Mouse (Mus musculus): Measurements from ENCODE around the gene Phactr1.
"Not testable (repeated sequence)": the region's sequence is repeated elsewhere in the genome, so short reads cannot be mapped to it uniquely, and the experiment has no call there.

The Phactr1 gene

DNA sequence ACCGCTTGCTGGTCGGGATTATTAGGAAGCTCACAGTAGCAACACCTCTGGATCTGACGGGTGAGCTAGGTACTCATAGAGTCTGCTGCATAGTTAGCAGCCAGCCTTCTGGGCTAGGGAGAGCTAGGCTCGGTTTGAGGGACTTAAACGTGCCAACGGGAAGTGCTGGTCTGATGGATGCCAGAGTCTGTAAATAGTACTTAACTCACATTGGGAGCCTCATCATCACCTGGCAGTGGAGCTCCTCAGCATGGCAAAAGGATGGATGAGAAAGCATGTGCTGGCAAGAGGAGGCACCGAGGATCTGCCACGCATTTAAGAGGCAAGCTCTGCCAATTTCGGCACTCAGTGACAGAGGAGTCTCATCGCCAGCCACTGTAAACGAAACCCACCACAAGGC is 247.4 kb downstream of the Phactr1 start:
- no peak for DNase-seq (ENCODE audit: low spot score)

DNA sequence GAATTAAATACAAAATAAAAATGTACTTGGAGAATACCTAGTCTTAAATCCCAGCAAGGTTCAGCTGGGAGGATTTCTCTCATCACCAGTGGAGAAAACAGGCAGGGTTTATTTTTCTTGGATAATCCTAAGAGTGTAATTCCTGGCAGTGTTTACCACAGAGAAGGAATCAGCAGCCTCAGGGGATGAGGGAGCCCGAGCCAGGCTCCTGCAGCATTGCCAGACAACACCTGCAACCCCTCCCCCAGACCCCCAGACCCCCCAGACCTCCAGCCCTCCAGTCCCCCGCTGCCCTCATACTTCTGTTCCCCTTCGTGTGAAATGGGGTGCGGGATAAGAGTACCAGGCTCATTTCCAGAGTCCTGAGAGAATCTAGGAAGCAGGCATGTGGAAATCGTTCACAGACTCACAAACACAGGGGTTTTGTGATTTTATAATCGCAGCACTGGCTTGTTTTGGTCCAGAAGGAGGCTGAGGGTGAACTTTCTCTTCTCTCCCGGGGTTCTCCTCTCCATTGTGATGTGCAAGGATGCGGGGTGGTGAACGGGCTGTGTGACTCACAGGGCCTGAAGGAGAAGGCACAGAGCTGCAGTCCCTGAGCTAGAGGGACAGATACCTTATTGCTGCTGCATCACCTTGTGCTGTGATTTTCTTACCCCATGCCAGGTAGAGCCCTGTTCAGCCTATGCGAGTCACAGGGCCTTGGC is 249.3 kb downstream of the Phactr1 start:
- DNase-seq (ENCODE audit: low spot score) = no peak

DNA sequence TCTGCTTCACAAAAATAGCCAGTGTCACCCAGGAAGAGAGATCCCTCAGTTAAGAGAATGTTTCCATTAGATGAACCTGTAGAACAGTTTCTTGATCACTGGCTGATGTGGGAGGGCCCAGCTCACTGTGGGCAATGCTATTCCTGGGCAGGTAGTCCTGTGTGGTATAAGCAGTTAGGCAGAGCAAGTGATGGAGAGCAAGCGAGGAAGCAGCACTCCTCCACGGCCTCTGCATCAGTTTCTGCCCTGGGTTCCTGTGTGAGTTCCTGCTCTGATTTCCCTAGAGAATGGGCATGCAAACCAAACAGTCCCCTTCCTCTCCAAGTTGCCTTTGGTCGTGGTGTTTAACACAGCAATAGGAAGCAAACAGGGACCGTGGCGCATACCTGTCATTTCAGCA is 251.6 kb downstream of the Phactr1 start:
- no peak for DNase-seq (ENCODE audit: low spot score)

DNA sequence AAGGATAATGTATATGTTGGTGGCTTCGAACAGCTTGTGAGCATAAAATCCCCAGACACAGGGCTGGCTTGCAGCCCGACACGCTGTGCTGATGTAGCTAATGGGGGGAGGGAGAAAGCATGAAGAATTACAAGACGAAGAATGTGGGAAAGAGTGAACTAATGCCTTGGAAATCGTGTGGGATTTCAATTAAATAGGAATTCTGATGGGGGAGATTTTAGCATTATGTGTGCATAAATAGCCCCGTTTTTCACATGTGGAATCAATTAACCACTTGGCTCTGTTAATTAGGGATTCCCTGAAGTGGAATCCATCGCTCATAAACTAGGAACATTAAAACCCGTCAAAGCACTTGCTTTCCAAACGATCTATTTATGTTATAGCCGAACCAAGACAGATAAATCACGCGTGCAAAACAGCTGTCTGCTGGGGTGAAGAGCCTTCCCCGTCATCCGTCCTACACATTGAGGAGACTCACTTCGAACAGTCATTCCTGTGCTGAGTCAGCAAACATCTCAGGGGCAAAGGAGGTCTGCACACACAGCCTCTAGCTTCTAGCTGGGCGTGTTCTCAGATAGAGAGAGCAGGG is 254.2 kb downstream of the Phactr1 start:
- DNase-seq (ENCODE audit: low spot score) = no peak

DNA sequence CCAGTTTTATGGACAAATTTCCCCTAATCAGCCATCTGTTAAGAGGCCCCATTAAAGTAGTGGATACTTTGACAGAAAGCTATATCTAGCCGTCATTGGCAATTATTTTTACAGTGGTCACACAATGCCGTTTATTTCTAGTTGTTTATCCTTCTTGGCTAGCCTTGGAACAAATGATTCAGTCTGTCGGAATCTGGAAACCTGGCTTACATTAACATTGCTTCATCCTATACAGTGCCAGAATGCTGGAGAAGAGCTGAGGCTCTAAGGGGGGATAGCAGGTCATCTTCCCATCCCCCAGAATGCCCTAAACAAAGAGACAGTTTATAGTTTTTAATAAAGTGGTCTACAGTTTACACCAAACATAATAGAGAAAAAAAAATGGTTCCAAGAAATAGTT is 257.4 kb downstream of the Phactr1 start:
- DNase-seq (ENCODE audit: low spot score) = no peak

DNA sequence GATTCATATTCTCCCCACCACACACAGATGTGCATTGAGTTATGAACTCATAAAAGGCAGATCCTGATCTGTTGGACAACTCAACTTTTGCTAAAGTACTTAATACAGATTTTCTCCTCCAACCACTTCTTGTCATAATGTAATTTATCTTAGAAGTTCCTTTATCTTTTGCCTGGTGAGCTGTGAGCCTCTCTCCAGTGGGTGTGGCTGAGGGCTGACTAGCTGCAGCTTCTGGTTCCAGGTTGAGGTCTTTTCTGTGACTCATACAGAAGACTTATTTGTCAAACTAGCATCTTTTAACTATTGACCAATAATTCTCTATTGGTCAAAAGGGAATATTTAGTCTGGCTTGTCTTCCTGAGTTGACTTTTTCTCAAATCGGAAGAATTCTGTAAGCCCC is 257.9 kb downstream of the Phactr1 start:
- DNase-seq (ENCODE audit: low spot score) = no peak

DNA sequence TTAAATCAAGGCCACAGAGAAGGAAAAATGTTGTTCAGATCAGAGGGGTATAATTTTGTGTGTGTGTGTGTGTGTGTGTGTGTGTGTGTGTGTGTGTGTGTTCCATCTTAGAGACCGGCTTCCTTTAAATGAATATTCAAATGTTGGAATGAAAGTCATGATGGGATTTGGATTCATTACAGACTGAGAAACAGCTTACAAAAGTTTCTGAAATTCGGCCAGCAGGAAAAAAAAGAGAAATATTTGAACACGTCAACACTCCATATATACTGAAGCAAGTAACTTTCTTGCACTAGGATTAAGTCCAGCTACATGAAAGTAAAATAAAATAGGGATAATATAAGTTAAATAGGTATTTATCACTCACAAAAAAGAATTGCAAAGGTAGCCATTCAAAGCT is 259.8 kb downstream of the Phactr1 start:
- DNase-seq (ENCODE audit: low spot score) = no peak

DNA sequence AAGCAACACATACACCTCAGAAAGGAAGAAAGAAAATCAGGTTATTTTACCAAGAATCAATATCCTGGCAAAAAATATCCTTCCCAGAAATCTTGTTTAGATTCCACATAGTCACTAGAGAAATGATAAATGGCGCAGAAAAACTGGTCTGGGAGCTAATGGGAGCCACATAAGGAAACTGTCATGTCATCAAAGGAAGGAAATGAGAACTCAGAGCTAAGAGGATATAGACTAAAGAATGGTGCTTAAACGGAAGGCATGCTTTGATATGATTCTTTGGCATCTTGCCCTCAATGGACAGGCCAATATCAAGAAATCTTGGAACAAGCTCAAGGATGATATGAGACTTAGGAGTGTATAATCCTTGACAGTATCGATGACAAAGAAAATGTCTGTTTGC is 263.7 kb downstream of the Phactr1 start:
- DNase-seq (ENCODE audit: low spot score) = no peak

DNA sequence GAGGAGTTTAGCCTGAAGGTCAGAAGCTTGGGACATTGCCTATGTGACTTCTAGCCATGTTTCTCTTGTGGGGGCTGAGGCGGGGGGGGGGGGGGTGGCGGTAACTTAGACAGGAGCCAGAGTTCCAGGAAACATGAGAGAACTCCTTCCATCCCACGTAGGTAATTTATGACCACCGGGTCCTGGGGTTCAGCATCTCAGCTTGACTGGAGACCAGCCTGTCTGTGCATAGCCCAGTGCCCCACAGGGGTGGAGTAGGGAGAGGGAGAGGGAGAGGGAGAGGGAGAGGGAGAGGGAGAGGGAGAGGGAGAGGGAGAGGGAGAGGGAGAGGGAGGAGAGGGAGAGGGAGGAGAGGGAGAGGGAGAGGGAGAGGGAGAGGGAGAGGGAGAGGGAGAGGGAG is 264.8 kb downstream of the Phactr1 start:
- DNase-seq (ENCODE audit: low spot score) = not testable (repeated sequence)

DNA sequence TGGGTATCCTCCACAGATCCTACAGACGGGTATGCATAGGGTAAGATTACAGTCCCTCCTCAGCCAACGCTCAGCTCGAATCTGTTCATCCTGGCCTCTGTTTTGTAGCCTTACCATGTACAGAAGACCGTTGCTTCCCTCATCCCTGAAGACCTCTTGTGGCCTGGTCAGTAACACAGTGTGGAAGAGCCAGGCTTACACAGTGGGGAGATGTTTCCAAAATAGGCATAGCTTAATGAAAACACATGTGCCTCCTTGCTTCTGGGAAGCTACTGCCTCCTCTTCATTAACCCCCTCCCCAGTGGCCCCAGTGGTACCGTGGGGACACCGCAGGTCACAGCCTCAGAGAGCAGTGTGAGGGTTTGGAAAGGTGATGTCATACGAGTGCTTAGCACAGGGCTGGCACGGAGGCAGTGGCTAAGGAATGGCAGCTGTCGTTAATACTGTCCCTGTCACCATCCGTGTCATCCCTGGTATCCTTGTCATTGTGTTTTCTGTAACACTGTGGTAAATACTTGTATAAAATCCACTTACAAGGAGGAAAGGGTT is 268.4 kb downstream of the Phactr1 start:
- no peak for DNase-seq (ENCODE audit: low spot score)

DNA sequence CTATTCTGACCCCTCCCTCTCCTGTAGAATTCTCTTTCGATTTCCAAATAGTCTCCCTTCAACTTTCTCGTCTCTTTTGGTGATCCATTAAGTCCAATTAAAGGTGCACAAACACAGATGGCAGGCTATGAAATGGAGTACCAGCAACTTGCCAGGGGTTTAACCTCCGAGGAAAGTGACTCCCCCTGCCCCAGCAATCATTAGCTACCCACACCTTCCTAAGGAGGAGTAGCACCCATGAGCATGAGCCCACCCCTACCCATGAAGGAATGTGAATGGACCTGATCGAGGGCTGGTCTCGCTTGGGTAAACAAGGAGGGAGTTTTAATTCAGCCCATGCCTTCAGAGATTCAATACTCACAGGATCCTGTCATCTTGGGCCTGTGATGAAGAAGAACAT is 268.9 kb downstream of the Phactr1 start:
- no peak for DNase-seq (ENCODE audit: low spot score)

DNA sequence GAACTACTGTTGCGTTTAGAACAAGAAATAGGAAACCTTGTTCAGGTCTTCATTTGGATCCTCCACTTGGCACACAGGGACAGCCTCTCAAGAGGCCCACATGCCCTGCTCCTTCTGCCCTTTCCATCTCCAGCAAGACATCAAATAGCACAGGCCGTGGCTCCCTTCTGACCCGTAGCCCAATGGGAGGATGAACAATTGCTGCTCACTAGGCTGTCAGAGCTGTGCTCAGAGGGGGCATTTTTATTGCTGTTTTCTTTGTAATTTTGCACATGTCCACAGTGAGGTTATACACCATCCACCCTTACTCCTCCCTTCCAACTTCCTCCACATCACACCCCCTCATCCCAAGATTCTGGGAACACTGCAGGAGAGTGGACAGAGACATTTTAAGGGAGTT is 269.6 kb downstream of the Phactr1 start:
- DNase-seq (ENCODE audit: low spot score) = no peak

DNA sequence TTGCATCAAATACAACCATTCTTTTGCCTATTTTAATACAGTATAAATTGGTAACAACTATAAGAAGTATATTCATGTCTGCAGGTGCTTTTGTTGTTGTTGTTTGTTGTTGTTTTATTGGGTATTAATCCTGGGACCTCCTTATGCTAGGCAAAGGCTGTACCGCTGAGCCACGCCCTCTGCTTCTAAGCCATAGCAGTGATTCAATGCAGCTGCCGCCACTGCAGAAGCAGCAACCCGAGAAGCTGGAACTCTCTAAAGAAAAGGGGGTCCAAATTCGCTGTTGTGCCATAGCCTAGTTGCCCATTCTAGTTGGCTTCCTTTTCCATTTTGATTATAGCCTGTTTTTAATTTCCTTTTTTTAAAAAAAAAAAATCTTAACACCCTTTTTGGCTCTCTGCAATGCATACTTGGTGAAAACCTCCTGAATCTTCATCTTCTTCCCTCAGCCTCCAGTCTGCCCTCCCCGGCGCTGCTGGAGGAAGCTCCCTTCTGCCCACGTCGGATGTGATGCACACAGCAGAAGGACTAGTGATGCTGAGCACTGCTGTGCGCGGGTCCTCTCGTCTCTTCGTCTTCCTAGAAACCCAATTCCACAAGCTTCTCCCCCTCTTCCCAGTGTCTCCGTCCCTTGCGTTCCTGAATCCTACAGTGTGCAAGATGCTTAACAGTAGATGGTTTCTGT is 271.8 kb downstream of the Phactr1 start:
- no peak for DNase-seq (ENCODE audit: low spot score)

DNA sequence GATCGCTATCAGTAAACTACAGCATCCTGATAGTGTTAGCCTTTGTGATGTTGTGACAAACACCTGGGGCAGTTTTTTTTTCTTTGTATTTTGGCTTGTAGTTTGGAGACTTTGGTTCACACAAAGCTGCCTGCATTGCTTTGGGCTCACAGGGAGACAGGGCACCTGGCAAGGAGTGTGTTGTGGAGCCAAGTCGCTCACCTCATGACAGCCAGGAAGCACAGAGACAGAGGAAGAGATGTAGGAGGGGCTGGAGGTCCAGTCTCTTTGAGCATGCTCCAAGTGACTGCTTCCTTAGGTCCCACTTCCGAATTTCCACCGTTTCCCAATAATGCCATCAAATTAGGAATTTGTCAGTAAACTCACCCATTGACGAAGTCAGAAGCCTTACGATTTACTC is 272.6 kb downstream of the Phactr1 start:
- no peak for DNase-seq (ENCODE audit: low spot score)

DNA sequence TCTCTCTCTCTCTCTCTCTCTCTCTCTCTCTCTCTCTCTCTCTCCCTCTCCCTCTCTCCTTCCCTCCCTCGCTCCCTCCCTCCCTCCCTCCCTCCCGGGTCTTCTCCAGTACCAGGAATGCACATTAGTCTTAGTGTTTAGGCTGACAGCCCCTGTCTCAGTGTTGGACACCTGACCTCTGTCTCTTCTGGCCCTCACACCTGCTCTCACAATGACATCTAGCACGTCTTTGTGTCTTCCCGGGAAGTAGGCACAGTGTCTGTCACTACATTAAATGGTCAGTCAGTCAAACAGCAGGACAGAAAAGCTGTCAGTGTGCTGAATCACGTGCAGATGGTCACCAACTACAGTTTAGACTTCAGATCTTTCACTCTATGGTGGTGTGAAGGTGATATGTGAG is 273.7 kb downstream of the Phactr1 start:
- DNase-seq (ENCODE audit: low spot score) = no peak

DNA sequence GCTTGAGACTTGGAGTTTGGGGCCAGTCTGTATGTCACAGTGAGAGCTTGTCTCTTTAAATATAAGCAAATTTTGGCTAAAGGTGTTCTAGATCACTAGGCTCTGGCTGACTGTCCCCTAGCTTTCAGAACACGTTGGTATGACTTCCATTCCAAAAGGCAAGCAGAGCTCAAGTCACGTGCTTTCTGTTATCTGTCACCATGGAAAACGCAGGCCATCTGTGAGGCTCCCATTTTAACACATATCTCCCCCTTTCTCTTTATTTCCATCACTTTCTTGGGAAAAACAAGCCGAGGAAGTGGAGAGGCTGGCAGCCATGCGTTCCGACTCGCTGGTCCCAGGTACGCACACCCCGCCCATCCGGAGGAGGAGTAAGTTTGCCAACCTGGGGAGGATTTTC is 275.9 kb downstream of the Phactr1 start:
- no peak for DNase-seq (ENCODE audit: low spot score)

DNA sequence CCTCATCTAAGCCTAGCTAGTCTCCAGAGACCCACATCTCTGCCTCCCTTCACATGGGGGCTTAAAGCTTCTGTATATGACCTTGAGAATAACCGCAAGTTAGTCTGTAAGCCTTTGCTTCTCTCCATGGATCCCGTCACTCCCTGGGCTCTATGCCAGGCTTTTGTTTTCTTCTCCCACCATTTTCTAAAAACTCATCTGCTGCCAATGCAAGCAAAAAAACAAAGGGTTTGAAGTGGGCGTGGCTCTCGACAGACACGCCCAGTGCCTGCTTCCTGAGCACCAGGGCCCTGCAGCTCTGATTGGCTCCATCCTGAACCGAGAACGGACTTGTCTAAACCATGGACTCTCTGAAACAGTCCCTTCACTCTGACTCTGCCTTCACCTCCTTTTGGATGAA is 277.4 kb downstream of the Phactr1 start:
- DNase-seq (ENCODE audit: low spot score) = no peak

DNA sequence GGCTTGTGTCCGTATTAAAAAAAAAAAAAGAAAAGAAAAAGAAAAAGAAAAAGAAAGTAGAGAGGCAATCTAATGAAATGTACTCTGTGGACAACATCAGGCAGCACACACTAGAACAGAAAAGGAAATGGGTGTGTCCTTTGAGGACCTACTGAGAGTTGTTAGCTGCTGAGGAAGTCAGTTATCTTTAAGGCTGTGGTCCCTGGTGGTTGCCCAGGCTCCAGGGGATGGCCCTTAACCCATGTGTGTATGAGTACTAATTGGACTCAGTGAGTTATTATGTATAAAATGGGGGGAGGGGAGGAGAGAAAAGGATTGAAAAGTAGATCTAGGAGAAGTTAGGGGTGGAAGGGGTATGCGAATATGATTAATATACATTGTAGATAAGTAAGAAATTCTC is 278.4 kb downstream of the Phactr1 start:
- DNase-seq (ENCODE audit: low spot score) = no peak

DNA sequence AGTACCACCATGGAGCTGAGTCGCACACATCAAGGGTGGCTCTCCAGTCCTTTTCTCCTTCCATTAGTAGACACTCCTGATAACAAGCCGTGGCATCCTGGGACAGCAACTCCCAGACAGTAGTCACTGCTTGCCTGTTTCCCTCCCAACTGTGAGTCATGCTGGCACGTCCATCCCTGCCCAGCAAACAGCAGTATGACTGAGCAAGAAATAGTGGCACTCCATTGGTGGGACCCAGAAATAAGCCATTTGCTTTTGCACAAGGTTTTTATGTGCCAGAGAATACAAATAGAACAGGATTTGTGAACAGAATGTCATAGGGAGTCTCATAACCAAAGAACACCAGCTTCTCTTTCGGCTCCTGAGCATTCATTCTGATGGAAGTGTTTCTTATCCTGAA is 281.1 kb downstream of the Phactr1 start:
- DNase-seq (ENCODE audit: low spot score) = no peak

DNA sequence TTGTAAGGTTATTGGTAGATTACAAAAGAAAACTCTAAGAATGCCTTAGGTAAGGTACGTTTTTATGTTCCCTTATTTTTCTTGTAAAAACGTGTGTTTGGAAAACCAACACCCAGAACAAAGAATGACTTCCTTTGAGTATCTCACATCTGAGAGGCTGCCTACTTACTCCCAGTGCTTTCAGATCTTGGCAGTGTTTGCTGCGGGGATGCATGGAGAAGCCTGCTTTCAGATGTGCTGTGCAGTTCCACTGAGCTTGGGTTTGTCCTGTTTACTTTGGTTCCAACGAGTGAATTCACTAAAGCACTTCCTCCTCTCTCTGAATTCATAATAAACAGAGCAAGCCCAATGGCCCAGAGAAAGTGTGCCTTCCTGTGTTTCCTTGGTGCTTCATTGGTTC is 288.1 kb downstream of the Phactr1 start:
- DNase-seq (ENCODE audit: low spot score) = no peak

DNA sequence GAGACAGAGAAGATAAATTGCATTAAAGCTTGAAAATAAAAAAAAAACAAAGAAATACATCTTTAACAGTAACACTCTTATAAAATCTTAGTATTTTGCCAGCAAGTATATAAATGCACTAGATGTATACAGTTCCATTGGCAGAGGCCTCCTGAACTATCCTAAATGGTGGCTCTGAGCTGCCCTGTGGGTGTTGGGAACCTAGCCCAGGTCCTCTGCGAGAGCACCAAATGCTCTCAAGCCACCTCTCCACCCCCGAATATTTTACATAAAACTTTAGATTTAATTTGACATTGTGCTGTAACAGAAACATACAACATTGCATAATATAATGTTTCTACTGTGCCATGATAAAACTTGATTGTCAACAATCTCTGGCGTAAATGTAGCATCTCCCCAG is 293.1 kb downstream of the Phactr1 start:
- no peak for DNase-seq (ENCODE audit: low spot score)

DNA sequence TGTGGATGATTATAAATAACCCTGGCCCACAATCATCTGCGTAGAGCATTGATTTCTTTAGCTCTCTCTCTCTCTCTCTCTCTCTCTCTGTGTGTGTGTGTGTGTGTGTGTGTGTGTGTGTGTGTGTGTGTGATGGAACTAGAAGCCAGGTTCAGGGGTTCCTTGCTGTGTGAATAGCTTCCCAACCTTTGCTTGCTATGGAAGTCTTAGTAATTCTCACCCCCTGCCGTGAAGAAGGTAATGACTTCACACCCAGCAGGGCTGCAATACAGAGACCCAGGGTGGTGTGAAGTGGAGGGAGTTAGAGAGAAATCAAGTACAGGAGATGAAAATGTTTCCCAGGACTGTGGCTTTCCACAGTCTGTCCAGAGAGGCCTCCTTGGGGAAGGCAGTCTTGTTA is 293.5 kb downstream of the Phactr1 start:
- DNase-seq (ENCODE audit: low spot score) = no peak

DNA sequence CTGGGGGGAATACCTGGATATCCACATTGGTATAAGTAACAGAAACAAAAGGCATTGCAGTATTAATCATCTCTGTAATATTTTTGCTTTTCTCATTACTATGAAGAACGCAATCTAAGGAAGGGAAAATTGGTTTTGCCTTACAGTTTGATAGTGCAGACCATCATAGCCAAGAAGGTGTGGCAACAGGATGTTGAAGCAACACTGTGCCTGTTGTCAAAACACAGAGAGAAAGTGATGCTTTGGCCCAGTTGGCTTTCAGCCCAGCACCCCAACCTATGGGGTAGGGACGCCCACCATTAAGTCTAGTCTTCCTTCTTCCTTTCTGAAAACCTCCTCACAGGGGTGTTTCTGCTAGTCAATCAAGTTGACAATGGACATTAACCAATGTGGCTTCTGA is 294.1 kb downstream of the Phactr1 start:
- DNase-seq (ENCODE audit: low spot score) = no peak

Measured in c-Kit-positive CD71-positive TER-119-positive erythroid progenitor cells, embryonic 14.5 days (primary cell).